Mouse (Mus musculus) hindbrain, embryonic 11.5 days (tissue): Measurements from ENCODE around the gene Hsd3b6. TPM values are rescaled to one million over a fixed set of nuclear protein-coding genes. Genes with fewer than 3 reads are reported as not detected.

Experiments
- ATAC-seq: fragments of 200-750 bp; cut with Nextera tagmentation; 2 replicates; pipeline ENCODE4 v1.8.0; 2017; ENCODE audit warnings: mild to moderate bottlenecking, moderate TSS enrichment, moderate library complexity; ENCODE audit not compliant: low FRiP score
- DNase-seq: peaks from one replicate; pipeline ENCODE4 v3.0.0-alpha.2; 2015; ENCODE audit warnings: low spot score
- H3K27ac ChIP-seq: fragments of 300-500 bp; sonication (generic); 2 replicates; pipeline ENCODE4 v1.5.1; 2014; ENCODE audit warnings: mild to moderate bottlenecking, low read depth, low read length
- H3K27me3 ChIP-seq: fragments of 300-500 bp; sonication (generic); 2 replicates; pipeline ENCODE4 v1.6.1; 2014; ENCODE audit warnings: mild to moderate bottlenecking, low read length, moderate library complexity, mixed read lengths; ENCODE audit not compliant: control insufficient read depth, insufficient read depth
- H3K36me3 ChIP-seq: fragments of 300-500 bp; sonication (generic); 2 replicates; pipeline ENCODE4 v1.6.1; 2014; ENCODE audit warnings: mild to moderate bottlenecking, low read length, moderate library complexity, mixed read lengths; ENCODE audit not compliant: control insufficient read depth, insufficient read depth
- H3K4me1 ChIP-seq: fragments of 300-500 bp; sonication (generic); replicated peaks from 2 replicates; pipeline ENCODE4 v1.6.1; 2014; ENCODE audit warnings: low read length, mixed read lengths; ENCODE audit not compliant: control insufficient read depth, insufficient read depth
- H3K4me2 ChIP-seq: fragments of 300-500 bp; sonication (generic); replicated peaks from 2 replicates; pipeline ENCODE4 v1.6.1; 2014; ENCODE audit warnings: mild to moderate bottlenecking, low read depth, low read length
- H3K4me3 ChIP-seq: fragments of 300-500 bp; sonication (generic); 2 replicates; pipeline ENCODE4 v1.5.1; 2014; ENCODE audit warnings: low read depth, low read length
- H3K9ac ChIP-seq: fragments of 300-500 bp; sonication (generic); 2 replicates; pipeline ENCODE4 v1.6.1; 2014; ENCODE audit warnings: low read depth, low read length
- H3K9me3 ChIP-seq: fragments of 300-500 bp; sonication (generic); 2 replicates; pipeline ENCODE4 v1.6.1; 2016; ENCODE audit warnings: low read length; ENCODE audit not compliant: control insufficient read depth
- WGBS: fragments of 180-500 bp; shearing (Covaris S2); extraction: QIAGEN DNeasy Blood & Tissue Kit; methylation state at CpG from one replicate; pipeline ENCODE4 v1.1.7; 2014; 5-methylcytosine and 5-hydroxymethylcytosine counted together
- polyA plus RNA-seq: library from polyadenylated mRNA; unstranded; fragments of >200 nt; fragmentation: Nextera tagmentation; extraction: Ambion mirVana; gene quantifications from 2 replicates; pipeline ENCODE4 v1.2.1, GENCODE M21; 2014

Hsd3b6 gene
- 17.9 and 19.1 TPM in 2 replicates for polyA plus RNA-seq

GRCm38 (mm10) chr3:98814101-98814670, at the start of gene Hsd3b6:
Gene Hsd3b6, minus strand, starts transcription at chr3:98814443.
- DNase-seq: no peak
- Histone ChIP-seq H3K27me3 (no peaks in the 10 kb centered on the region), H3K4me3 (no peak within 1 kb of the TSS), H3K4me1 (no peaks in the 10 kb centered on the region), H3K9me3 (no peaks in the 10 kb centered on the region), H3K9ac (no peak within 1 kb of the TSS), H3K4me2 (no peak within 1 kb of the TSS), H3K36me3 (no peaks in the 10 kb centered on the region), H3K27ac (no peak within 1 kb of the TSS)
- 75% methylated on average over 6 of the region's 6 CpGs for WGBS
- no peak for ATAC-seq

GRCm38 (mm10) chr3:98862800-98863199, 48.6 kb upstream of the Hsd3b6 start:
- DNase-seq (no peak), ATAC-seq (no peak)
- WGBS: 93% methylated on average over 1 of the region's 1 CpGs

GRCm38 (mm10) chr3:98859576-98859975, 45.3 kb upstream of the Hsd3b6 start, which contains the start of gene Hsd3b1:
Gene Hsd3b1, minus strand, starts transcription at chr3:98859794.
- 89% methylated on average over 3 of the region's 3 CpGs for WGBS
- Histone ChIP-seq H3K4me1 (no peaks in the 10 kb centered on the region), H3K9ac (no peak within 1 kb of the TSS), H3K36me3 (no peaks in the 10 kb centered on the region), H3K4me2 (no peak within 1 kb of the TSS), H3K4me3 (no peak within 1 kb of the TSS), H3K9me3 (no peaks in the 10 kb centered on the region), H3K27me3 (no peaks in the 10 kb centered on the region), H3K27ac (no peak within 1 kb of the TSS)
- DNase-seq (no peak), ATAC-seq (no peak)

More at GRCm38 (mm10) chr3:98862800-98863199, 48.6 kb upstream of the Hsd3b6 start:
- no peak overlapping the region for H3K4me2 ChIP-seq
- H3K4me3 ChIP-seq: no peak overlapping the region
- no peaks in the 10 kb centered on the region for H3K4me1 ChIP-seq
- H3K27ac ChIP-seq: no peak overlapping the region
- H3K9me3 ChIP-seq: no peaks in the 10 kb centered on the region
- H3K9ac ChIP-seq: no peak overlapping the region
- H3K27me3 ChIP-seq: no peaks in the 10 kb centered on the region
- no peaks in the 10 kb centered on the region for H3K36me3 ChIP-seq

- WGBS: 84% methylated on average over 2 of the region's 2 CpGs
- Histone ChIP-seq H3K4me1 (no peaks in the 10 kb centered on the region), H3K36me3 (no peaks in the 10 kb centered on the region), H3K27ac (no peak overlapping the region), H3K4me2 (no peak overlapping the region), H3K4me3 (no peak overlapping the region), H3K9me3 (no peaks in the 10 kb centered on the region), H3K9ac (no peak overlapping the region), H3K27me3 (no peaks in the 10 kb centered on the region)
- DNase-seq (no peak), ATAC-seq (no peak)
Observed at GRCm38 (mm10) chr3:98858051-98858450, 43.8 kb upstream of the Hsd3b6 start.

GRCm38 (mm10) chr3:98856892-98857291, 42.6 kb upstream of the Hsd3b6 start:
- H3K9ac ChIP-seq: no peak overlapping the region
- H3K27ac ChIP-seq: no peak overlapping the region
- H3K4me3 ChIP-seq: no peak overlapping the region
- H3K27me3 ChIP-seq: no peaks in the 10 kb centered on the region
- no peak for DNase-seq
- H3K4me2 ChIP-seq: no peak overlapping the region
- ATAC-seq: no peak
- no peaks in the 10 kb centered on the region for H3K36me3 ChIP-seq
- H3K9me3 ChIP-seq: no peaks in the 10 kb centered on the region
- WGBS: 76% methylated on average over 1 of the region's 1 CpGs
- no peaks in the 10 kb centered on the region for H3K4me1 ChIP-seq

- Histone ChIP-seq H3K9ac (no peak overlapping the region), H3K9me3 (no peaks in the 10 kb centered on the region), H3K4me3 (no peak overlapping the region), H3K27me3 (no peaks in the 10 kb centered on the region), H3K4me1 (no peaks in the 10 kb centered on the region), H3K36me3 (no peaks in the 10 kb centered on the region), H3K27ac (no peak overlapping the region), H3K4me2 (no peak overlapping the region)
- ATAC-seq (no peak), DNase-seq (no peak)
- whole genome bisulfite sequencing: 80% methylated on average over 3 of the region's 3 CpGs
Observed at GRCm38 (mm10) chr3:98855160-98855559, 40.9 kb upstream of the Hsd3b6 start.

GRCm38 (mm10) chr3:98853685-98854084, 39.4 kb upstream of the Hsd3b6 start:
- Histone ChIP-seq H3K4me2 (no peak overlapping the region), H3K4me1 (no peaks in the 10 kb centered on the region), H3K9me3 (no peaks in the 10 kb centered on the region), H3K4me3 (no peak overlapping the region), H3K27me3 (no peaks in the 10 kb centered on the region), H3K27ac (no peak overlapping the region), H3K36me3 (no peaks in the 10 kb centered on the region), H3K9ac (no peak overlapping the region)
- 61% methylated on average over 1 of the region's 1 CpGs for WGBS
- no peak for ATAC-seq
- no peak for DNase-seq

- no peak overlapping the region for H3K4me2 ChIP-seq
- H3K36me3 ChIP-seq: no peaks in the 10 kb centered on the region
- no peaks in the 10 kb centered on the region for H3K4me1 ChIP-seq
- H3K27ac ChIP-seq: no peak overlapping the region
- H3K4me3 ChIP-seq: no peak overlapping the region
- no peaks in the 10 kb centered on the region for H3K27me3 ChIP-seq
- H3K9me3 ChIP-seq: no peaks in the 10 kb centered on the region
- ATAC-seq (no peak), DNase-seq (no peak)
- 91% methylated on average over 3 of the region's 3 CpGs for WGBS
- H3K9ac ChIP-seq: no peak overlapping the region
Observed at GRCm38 (mm10) chr3:98853051-98853450, 38.8 kb upstream of the Hsd3b6 start.

- no peaks in the 10 kb centered on the region for H3K27me3 ChIP-seq
- DNase-seq (no peak), ATAC-seq (no peak)
- H3K9me3 ChIP-seq: no peaks in the 10 kb centered on the region
- no peak overlapping the region for H3K27ac ChIP-seq
- H3K4me2 ChIP-seq: no peak overlapping the region
- no peaks in the 10 kb centered on the region for H3K36me3 ChIP-seq
- H3K9ac ChIP-seq: no peak overlapping the region
- no peak overlapping the region for H3K4me3 ChIP-seq
- H3K4me1 ChIP-seq: no peaks in the 10 kb centered on the region
- WGBS: 92% methylated on average over 6 of the region's 6 CpGs
Observed at GRCm38 (mm10) chr3:98852631-98853030, 38.4 kb upstream of the Hsd3b6 start.
